Mouse (Mus musculus): ENCODE results near the gene Fars2.

Gene Fars2

DNA sequence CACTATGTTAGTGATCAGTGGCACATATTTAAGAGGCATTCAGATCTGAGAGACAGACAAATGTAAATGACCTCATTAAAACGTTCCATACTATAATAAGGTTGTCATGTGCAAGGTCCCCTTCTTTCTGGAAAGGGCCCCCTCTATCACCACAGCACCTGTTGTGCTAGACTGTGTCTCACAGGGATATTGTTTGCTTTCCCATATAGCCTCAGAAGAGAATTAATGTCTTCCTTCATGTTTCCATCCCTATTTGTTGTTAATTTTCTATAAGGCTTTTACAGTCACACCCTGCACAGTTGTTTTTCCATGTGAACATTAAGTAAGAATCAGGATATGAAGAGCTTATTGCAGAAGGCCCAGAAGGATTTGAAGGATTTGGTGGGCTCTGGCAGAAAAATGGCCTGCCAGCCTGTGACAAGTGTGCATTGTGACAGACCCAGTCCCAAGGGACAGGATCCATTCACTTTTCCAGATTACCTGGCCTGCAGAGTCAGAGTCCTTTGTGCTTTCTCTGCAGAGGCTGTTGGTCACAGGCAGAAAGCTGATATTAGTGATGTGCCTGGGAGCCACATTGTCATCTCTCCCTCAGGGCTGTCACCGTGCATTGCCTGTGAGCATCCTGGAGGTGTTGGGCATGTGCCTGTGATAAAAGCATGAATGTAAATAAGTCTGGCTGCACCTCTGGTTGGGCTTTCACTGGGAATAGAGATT, 352.4 kb downstream of the Fars2 start:
- DNase-seq = no peak

DNA sequence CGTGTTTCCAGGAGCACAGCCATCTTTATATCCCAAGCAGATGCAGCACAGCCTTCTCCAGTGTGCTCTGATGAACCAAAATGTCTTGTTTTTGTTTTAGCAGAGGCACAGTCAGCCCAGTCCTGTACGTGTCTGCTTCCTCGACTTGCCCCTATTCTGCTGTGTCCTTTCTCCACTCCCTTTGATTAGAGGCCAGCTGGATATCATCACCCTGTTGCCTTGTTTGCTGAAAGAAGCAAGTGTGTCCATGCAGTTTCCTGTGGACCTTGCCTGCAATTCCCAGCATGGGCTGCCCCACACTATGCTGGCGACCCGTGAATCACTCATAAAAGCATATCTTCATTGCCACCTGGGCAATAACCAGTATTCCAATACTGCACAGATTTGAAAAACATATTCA, 360.4 kb downstream of the Fars2 start:
- no peak for DNase-seq

DNA sequence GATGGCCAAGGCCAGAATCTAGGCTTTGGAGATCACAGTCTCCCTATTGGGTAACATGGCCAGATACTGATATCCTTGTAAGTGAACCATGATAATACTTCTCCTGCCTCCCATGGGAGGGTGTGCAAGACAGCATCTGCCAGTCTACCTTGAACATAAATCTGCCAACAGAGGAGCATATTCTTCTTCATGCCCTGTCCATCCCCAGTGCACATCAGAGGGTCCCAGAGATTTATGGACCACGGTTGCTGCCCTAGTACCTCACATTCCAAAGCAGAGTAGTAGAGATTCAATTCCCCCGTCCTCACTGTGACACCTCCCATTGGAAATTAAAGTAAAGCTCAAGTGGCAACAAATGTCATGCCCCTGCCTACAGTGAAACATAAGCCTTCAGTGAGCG, 361.0 kb downstream of the Fars2 start:
- no peak for DNase-seq

DNA sequence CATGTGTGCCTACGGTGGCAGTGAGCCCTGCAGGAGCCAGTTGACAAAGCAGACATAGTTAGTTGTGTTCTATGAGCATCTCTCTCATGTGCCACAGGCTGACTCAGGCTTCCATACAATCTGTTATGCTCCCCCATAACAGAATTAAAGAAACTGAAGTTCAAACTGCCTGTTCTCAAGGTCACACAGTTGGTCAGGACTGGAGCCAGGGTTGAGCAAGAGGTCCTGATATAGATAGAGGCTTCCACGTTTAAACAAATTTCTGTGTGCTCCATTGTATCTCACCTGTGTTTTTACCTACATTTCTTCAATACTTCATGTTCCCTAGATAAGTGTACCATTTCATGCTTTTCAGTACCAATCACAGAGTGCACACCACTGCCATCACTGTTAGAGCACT, 362.9 kb downstream of the Fars2 start:
- DNase-seq = no peak

DNA sequence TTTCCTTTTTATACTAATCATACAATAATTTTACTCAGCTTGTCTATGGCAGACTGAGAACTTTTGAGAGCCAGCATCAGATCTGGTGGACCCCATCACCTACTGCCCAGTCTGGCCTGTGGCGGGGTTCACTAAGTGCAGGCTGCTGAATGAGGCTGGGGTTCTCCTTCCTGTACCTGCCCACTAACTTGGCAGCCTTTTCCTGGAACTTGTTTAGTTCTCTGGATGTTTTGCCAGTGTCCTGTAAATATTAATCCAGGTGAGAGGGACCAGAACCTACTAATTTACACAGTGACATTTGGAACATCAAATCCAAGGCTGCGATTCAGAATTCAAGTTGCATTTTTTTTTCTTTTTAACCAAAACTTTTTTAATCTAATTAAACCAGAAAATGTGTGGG, 367.2 kb downstream of the Fars2 start:
- DNase-seq = no peak

DNA sequence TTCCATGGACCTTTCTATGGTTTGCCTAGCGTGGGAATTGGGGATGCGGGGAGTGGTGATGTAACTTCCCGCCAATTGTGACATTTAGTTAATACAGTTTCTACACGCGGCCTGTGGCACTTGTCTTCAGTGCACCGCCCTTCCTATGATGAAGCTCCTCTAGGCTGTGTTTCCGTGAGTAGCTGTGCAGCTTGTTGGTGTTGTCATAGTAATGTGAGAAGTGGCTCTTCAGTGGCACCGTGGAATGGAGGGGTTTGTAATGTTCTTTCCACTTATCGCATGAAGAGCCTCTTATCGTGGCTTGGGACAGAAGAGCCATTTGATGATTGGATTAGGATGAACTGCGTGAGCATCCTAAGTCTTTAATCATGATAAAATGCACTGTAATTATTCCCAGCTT, 369.5 kb downstream of the Fars2 start:
- DNase-seq = no peak

DNA sequence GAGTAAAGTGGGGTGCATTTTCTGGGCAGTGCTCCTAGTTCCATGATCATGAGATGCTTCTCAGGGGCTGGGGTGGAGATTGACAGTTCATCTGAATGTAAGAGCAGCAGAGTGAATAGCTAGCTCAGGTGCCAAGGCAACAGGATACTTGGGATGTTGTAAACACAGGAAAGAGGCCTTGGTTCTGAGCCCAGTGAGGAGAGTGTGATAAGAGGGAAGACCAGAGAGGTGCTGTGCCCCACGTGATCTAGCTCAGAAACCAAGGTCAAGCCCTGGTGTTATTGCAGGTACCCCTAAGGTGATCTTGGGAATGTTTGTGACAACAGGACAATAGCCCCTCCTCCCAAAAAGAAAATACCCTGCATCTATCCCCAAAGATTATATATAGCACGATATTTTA, 372.2 kb downstream of the Fars2 start:
- no peak for DNase-seq

DNA sequence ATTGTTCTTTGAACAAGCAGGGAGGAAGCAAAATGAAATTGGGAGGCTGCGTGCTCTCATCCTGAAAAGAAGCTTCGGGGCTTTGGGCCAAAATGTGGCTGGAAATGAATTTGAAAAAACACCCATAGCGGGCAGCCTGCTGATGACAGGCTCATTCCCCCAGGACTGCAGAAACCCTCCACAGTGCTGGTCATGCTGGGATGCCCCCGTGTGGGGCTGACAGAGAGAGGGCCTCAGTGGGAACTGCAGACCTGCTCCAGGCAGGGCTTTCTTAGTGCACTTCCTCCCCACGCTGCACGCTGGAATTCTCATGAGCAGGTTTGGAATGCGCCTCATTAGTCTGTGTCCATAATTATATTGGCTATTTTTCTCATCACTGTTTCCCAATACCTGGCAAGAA, 373.4 kb downstream of the Fars2 start:
- no peak for DNase-seq

DNA sequence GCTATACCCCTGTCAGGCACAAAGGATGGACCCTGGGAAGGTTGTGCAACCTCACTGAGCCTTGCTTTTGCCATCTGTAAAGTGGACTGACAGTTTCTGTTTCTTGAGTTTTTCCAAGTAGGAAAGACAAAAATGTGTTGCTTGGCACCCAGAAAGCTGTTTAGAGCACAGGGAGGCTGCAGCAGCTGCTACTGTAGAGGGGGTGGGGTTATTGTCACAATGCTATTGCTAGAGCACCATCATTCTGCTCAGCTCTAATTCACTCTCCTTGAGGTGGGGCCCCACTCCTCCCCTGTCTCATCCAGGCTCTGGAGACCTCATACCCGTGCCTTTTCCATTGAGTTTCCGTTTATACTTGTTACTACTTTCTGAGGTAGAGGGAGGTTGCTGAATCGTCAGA, 375.2 kb downstream of the Fars2 start:
- no peak for DNase-seq

DNA sequence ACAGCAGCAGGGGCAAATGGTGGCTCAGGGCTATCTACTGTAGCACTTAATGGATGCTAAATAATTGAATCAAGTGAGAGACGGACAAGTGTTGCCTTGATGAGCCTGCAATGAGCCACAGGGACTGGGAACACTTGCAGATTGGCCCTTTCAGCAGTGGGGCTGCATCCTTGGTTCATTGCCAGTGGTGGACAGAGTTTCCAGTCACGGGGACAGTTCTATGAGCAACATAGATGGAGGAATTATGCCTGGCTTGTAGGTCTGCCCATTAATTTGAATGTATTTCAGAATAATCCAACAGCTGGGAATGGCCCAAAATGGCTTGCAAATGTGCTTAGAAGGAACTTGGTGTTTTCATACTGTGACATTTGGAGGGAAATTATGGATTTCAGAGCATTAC, 376.1 kb downstream of the Fars2 start:
- DNase-seq = peak; percentile 11 to 15

DNA sequence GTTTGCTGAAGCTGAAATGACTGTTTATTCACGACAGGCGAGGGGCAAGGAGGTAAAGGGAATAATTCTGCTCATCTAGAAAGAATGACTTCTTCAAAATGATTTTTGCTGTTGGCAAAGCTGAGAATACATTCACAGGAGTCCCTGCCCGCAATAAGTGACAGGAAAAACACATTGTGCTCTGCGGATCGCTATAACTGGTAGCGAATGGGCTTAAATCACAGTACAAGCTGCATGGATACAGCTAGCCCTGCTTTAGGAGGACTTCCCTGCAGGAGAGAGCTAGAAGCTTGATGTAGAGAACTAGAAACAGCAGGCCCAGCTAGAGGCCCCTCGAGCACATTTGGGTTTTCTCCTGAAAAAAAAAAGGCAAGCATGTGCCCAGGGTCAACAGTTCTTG, 376.6 kb downstream of the Fars2 start:
- DNase-seq = no peak

DNA sequence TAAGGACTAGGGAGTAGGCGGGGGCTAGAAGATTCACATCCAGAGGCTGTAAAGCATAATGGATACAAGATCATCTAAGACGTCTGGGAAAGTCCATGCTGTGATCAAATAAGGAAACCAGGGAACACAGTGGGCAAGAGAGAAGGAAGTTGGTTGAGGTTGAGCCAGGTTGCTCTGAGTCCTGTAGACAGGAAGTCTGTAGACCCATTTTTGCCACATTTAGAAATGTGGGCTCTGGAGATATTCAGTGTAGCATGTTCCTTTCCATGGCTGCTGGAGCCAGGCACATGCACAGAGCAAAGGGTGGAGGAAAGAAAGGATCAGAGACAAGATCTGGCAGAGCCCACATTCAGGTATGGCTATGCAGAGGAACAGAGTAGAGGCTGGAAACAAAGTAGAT, 378.8 kb downstream of the Fars2 start:
- no peak for DNase-seq

DNA sequence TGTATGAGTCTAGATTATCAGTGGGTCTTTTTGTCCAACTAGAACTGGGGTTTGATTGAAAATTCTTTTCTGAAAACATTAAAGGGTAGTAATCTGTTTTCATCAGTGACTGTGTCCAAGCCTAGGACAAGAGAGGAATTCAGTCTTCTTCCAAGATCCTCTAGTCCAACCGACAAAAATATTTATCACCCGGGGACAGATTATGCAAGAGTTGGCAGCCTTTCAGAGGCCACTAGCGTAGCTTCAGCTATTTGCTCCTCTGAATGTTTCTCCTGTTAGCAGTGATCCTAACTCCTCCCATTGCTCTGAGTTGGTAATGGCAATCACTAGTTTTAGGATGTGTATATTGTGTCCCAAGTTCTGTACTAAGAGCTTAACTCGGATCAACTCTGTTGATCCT, 380.1 kb downstream of the Fars2 start:
- DNase-seq = peak; percentile 61 to 65

DNA sequence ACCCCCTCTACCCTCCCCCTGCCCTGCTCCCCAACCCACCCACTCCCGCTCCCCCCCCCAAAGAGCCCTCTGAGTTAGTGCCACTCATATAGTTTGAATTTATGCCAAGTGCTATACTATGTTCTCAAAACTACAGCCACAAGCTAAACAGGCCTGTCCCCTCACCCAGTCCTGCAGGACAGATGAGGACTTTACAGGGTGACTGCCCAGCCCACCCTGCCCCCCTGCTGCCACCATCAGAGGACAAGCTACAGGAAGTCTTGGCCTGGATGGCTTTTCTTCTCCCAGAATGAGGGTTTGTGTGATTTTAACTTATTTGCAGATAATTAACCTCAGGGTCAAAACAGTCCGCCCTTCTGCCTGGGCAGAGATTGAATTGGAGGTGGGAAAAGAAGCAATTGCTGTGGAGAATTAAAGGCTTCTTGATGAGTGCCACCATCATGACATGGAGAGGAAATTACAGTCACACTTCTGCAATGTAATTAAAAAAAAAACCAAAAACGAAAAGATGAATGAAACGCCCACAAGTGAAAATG, 383.2 kb downstream of the Fars2 start:
- DNase-seq = peak in 1 of 2 experiments; percentile 8

DNA sequence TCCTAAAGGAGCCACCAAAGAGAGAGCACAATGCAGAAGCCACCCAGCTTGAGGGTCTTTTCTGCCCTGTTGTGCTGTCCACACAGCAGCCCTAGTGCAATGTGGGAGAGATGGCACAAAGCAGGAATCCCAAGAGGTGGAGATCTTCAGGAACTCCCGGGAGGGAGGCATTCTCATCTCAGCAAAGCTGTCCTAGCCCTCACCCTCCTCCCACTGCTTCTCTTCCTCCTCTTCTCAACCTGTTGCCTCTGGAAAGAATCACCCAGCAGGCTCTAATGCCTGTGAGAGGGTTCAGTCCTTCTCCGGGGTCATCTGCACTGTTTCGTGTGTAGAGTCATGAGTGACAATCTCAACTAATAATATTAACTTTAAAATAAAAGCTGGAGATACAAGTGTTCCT, 386.3 kb downstream of the Fars2 start:
- DNase-seq = no peak

DNA sequence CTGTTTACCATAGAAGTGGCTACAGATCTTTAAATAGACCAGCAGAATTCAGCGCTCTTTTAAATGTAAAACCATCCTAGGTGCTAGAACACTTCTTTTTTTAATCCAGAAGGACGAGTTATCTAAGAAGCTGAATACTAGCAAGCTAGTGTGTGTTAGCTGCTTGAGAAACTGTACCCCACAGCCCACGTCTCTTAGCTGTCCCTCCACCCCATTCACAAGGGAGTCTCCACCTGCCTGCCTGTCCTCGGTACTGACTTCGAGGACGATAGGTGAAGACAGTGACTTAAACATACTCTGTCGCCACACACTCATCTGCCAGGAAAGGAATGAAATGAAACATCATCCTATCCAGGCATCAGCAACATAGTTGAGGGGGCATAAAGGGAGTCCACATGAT, 386.8 kb downstream of the Fars2 start:
- DNase-seq = no peak

DNA sequence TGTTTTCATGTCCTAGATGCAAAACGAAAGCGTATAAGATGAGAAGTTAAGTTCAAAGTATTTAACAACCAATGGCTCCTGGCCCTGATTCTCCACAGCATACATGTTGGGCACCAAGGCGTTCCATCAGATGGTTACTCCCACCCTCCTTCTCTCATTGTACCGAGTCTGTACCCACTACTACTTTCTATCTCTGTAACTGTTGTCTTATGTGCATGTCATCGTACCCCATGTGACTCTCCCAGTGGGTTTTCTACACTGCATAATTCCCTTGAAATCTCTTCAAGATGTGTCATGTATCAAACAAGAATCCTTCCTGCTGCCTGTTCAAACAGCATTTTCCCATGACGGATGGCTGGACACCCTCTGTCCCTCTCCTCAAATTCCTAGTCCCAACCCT, 388.5 kb downstream of the Fars2 start:
- DNase-seq = no peak

DNA sequence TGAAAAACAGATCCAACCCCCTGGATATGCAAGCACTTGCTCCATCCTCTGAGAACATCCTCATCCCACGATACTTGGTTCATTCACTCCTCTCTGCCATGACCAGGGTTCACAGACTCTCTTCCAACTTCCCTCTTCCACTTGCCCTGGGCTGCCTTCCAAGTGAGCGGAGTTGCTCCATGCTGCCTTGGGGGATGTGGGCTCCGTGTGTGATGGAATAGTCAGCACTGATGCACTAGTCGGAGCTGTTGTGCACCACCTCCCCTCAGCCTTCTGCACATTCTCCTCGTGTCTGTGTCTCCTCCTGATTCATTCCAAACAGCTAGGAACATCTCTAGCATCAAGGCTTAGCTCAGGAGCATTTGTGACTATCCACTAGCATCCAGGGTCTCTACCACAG, 389.1 kb downstream of the Fars2 start:
- DNase-seq = peak in 1 of 2 experiments; percentile 15

DNA sequence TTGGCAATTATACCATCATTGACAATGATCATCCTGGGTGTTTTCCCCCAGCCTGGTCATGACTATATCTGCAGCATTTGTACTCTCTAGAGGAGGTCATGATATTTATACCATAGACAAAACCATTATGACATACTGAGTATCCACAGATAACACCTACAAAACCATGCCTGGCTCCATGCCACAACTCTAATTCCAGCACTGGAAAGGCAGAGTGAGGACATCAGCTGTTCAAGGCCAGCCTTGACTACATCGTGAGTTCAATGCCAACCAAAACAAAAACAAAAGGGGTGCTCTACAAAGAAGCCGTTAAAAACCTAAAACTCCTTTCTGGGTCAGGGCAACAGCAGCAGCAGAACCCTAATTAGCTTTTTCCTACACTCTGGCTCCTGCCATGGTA, 392.9 kb downstream of the Fars2 start:
- DNase-seq = no peak

DNA sequence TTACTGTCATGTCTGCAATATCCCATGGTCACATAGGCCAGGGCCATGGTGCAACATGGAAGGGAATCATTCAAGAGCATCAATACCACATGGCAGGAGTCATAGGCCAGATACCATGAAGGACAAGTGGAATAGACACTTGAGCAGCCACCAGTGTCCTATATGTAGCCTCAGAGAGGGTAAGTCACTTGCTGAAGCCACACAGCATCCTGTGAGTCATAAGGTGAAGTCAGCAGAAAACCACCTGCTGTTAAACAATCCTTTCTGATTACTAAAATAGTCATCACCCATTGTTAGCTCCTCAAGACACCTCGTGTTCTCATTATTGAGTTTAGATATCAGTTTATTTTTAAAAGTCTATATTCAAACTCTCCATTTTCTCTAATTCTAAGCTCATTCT, 395.9 kb downstream of the Fars2 start:
- no peak for DNase-seq

DNA sequence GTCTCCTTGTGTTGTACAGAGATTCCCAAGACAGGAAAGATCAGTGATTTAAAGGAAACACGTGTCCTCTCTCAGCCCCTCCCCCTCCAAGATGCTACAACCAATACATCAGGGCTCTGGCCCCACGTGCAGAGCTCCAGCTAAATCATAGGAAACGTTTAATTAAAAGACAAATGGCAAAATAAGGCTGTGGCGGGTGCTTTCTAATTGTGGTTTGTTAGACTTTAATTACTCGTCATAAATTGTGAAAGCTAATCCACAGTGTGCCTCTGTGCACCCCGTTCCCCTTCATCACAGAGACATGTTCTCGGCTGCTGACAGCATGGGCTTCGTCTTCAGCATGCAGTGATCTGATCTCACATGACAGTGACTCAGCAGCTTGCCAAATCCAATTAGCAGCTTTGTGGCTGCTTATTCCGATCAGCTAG, 400.9 kb downstream of the Fars2 start:
- peak in 1 of 2 experiments; percentile 30 for DNase-seq

DNA sequence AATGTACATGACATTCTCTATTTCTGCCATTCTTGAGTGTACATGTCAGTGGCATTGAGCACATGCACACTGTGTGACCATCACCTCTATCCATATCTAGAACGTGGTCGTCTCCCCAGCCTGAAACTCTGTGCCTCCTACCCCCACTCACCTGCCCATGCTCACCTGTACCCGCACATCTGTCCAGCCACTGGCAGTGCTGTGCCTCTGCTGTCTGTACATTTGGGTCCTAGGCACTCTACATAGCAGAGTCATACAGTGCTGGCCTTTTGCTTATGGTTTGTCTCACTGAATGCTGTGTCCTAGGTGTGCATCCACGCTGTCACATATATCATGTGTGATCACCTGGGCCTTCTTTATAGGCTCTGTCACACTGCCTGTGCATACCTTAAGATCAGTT, 410.5 kb downstream of the Fars2 start:
- no peak for DNase-seq

DNA sequence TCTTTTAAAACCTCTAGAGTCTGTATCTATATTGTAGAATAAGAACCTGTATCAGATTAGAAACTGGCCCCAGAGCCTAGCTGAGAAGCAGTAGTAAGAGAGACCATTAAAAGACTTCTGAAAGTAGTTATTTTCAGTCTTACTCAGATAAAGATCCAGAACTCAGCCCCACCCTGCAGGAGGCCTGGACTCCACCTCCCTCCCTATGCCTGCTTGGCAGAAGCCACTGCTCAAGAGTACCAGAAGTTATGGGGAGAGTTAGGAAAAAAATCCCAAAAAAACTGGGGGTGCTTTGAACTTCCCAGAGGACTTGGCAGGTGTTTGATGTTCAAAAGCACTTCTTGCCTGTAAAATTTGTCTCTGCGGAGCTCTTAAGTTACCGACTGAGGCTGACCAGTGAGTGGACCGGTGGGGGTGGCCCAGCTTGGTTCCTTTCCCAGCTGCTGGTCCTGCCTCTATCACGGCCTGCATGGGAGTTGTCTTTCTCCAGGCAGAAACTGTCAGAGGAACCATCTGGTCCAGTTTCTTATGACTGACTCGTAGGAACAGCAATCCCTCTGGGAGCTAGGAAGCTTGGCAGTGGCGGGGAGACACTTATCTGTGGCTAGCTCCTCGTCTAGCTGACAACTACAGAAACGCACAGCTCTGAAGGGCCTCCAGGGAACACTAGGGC, 411.1 kb downstream of the Fars2 start:
- DNase-seq = peak; percentile 39 to 53

DNA sequence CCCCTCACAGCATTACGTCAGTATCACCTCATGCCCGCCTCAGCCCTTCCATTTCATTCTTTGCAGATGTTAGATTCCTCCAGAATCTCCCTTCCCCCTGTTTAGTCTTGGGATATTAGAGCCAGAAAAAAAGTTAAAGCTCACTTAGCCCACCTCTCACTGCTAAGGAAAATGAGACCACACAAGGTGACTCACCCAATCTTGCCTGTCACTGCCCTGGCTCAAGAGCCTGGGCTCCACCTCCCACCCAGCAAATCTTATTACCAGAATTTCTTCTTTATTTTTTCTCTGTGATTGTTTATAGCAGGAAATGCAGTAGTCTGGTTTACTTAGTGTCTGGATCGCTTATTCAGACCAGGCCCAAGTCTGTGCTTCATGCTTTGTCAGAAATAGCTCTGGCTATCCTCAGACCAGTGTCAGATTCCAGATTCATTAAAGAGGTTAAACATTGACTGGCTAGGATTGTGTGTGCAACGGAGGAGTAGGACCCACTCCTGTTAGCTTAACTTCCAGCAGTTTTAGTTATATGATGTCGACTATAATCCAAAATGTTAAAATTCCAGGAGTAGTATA, 412.3 kb downstream of the Fars2 start:
- DNase-seq = no peak

Measured in kidney, postnatal 4 days (tissue).